ENCODE assay signal across 37 mouse cellular contexts in the genomic region with DNA sequence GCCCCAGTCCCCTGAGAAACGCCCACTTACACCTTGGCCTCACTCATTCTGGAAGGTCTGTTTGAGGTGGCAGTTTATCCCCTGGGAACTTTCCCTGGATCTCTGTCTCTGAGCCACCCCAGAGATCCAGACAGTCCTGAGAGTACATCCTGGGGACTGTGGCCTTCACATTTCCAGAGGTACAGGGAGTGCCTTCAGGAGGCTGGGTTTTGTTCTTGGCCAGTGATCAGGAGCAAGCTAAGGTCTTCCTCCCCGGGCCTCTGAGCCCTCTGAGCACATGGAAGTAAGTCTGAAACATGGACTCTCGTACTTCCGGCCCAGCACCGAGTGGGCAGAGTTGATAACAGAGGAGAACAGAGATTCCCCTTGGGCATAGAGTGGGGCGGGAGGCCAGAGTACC. TPM values are rescaled to one million over a fixed set of nuclear protein-coding genes. Genes with fewer than 3 reads are reported as not detected.
"Had no signal": no experiment of that assay in that cellular context is flagged by ENCODE, and none has a peak within 500 bp of the region (broad histone marks: within the 10 kb centered on the region; RNA-seq: fewer than 3 reads in every experiment).

No protein-coding gene starts in this region.

- H3K36me3 ChIP-seq: embryonic facial prominence, embryonic 10.5 days; embryonic facial prominence, embryonic 12.5 days; embryonic facial prominence, embryonic 13.5 days; embryonic facial prominence, embryonic 15.5 days; forebrain, embryonic 10.5 days; forebrain, embryonic 12.5 days; forebrain, embryonic 15.5 days; heart, embryonic 10.5 days had no signal

- H3K4me3 ChIP-seq: embryonic facial prominence, embryonic 10.5 days; embryonic facial prominence, embryonic 12.5 days; embryonic facial prominence, embryonic 13.5 days; embryonic facial prominence, embryonic 15.5 days; erythroblast, embryonic 14.5 days; forebrain, embryonic 10.5 days; forebrain, embryonic 12.5 days; forebrain, embryonic 13.5 days; forebrain, embryonic 15.5 days; heart, adult 2 months; heart, embryonic 10.5 days had no signal

- H3K27me3 ChIP-seq: embryonic facial prominence, embryonic 12.5 days; embryonic facial prominence, embryonic 13.5 days; forebrain, embryonic 13.5 days; forebrain, embryonic 15.5 days had no signal

- H3K27ac ChIP-seq: embryonic facial prominence, embryonic 10.5 days; embryonic facial prominence, embryonic 12.5 days; embryonic facial prominence, embryonic 13.5 days; embryonic facial prominence, embryonic 15.5 days; forebrain, embryonic 10.5 days; forebrain, embryonic 12.5 days; forebrain, embryonic 13.5 days; forebrain, embryonic 15.5 days; heart, adult 2 months; heart, embryonic 10.5 days had no signal

- H3K4me1 ChIP-seq: embryonic facial prominence, embryonic 10.5 days; embryonic facial prominence, embryonic 12.5 days; embryonic facial prominence, embryonic 13.5 days; forebrain, embryonic 10.5 days; forebrain, embryonic 12.5 days; forebrain, embryonic 13.5 days had no signal

- ATAC-seq: forebrain, embryonic 13.5 days; forebrain, embryonic 14.5 days; forebrain, embryonic 15.5 days; forebrain, embryonic 16.5 days; forebrain, postnatal 0 days had no signal

- DNase-seq: cerebellum, adult 2 months; cerebellum, adult 8-10 months; cerebellum, adult 9-10 months; cerebellum, adult 9-11 months; cerebellum, postnatal 14 days; cerebellum, postnatal 25 days; cerebellum, postnatal 36 days; embryo, embryonic 11 days; forebrain, postnatal 0 days; gastrocnemius, postnatal 14 days; gastrocnemius, postnatal 25 days; gastrocnemius, postnatal 36 days; heart, adult 2 months had no signal

- H3K4me2 ChIP-seq: embryonic facial prominence, embryonic 12.5 days; embryonic facial prominence, embryonic 13.5 days; embryonic facial prominence, embryonic 15.5 days; forebrain, embryonic 12.5 days; forebrain, embryonic 13.5 days; forebrain, embryonic 15.5 days; heart, embryonic 11.5 days had no signal

- H3K9me3 ChIP-seq: embryonic facial prominence, embryonic 10.5 days; embryonic facial prominence, embryonic 12.5 days; embryonic facial prominence, embryonic 13.5 days; embryonic facial prominence, embryonic 15.5 days; forebrain, embryonic 10.5 days; forebrain, embryonic 12.5 days; forebrain, embryonic 13.5 days; forebrain, embryonic 15.5 days; heart, embryonic 10.5 days had no signal

- H3K9ac ChIP-seq: embryonic facial prominence, embryonic 12.5 days; embryonic facial prominence, embryonic 13.5 days; embryonic facial prominence, embryonic 15.5 days; forebrain, embryonic 12.5 days; forebrain, embryonic 13.5 days; forebrain, embryonic 15.5 days; forebrain, postnatal 0 days had no signal

RNA-seq across cellular contexts. Expression of gene Edn2, which starts 36.4 kb away (rescaled TPM):
- total RNA-seq: common myeloid progenitor, adult 5-6 weeks; forebrain, postnatal 0 days; gastrocnemius, adult 18-20 months; gastrocnemius, adult 8-10 months; gastrocnemius, postnatal 14 days; gastrocnemius, postnatal 25 days; gastrocnemius, postnatal 36 days; gastrocnemius, postnatal 4 days; granulocyte monocyte progenitor cell, adult 5-6 weeks; heart, adult 2 months had no signal
- polyA plus RNA-seq: embryonic facial prominence, embryonic 10.5 days; erythroblast, embryonic 14.5 days; forebrain, embryonic 10.5 days; forebrain, embryonic 11.5 days; forebrain, embryonic 12.5 days had no signal

RNA-seq across cellular contexts. Expression of gene AL607142.1, which starts 59.9 kb away (rescaled TPM):
- total RNA-seq: common myeloid progenitor, adult 5-6 weeks; forebrain, postnatal 0 days; gastrocnemius, adult 18-20 months; gastrocnemius, adult 8-10 months; gastrocnemius, postnatal 14 days; gastrocnemius, postnatal 25 days; gastrocnemius, postnatal 36 days; gastrocnemius, postnatal 4 days; granulocyte monocyte progenitor cell, adult 5-6 weeks; heart, adult 2 months had no signal
- polyA plus RNA-seq: cerebellum, adult 2 months; cortical plate, adult 2 months; embryonic facial prominence, embryonic 10.5 days; embryonic facial prominence, embryonic 11.5 days; embryonic facial prominence, embryonic 12.5 days; embryonic facial prominence, embryonic 13.5 days; embryonic facial prominence, embryonic 14.5 days; embryonic facial prominence, embryonic 15.5 days; erythroblast, embryonic 14.5 days; forebrain, embryonic 10.5 days; forebrain, embryonic 11.5 days; forebrain, embryonic 12.5 days; forebrain, embryonic 13.5 days; forebrain, embryonic 14.5 days; forebrain, embryonic 15.5 days; forebrain, embryonic 16.5 days; forebrain, postnatal 0 days; frontal cortex, adult 2 months; gonadal fat pad, adult 2 months; heart, adult 2 months; heart, embryonic 10.5 days; heart, embryonic 11.5 days had no signal
